Mouse (Mus musculus) liver, embryonic 16.5 days (tissue): ENCODE measurements at regions not wholly inside any gene's neighbourhood (a gene's known extent, or its start where the extent isn't known, plus 50 kb on each side); places are given as distances from the start of the nearest gene placed in this dataset.
A peak's percentile ranks its signal among the peaks of the same experiment; 100 is the strongest.

Source experiments
- ATAC-seq: fragments of 200-750 bp; cut with Nextera tagmentation; 2 replicates; pipeline ENCODE4 v1.8.0; 2017; ENCODE audit warnings: low read depth, mild to moderate bottlenecking, moderate number of reproducible peaks, moderate library complexity
- H3K27ac ChIP-seq: fragments of 300-500 bp; sonication (generic); 2 replicates; pipeline ENCODE4 v1.5.1; 2014; ENCODE audit warnings: mild to moderate bottlenecking, low read length
- H3K27me3 ChIP-seq: fragments of 300-500 bp; sonication (generic); 2 replicates; pipeline ENCODE4 v1.6.1; 2014; ENCODE audit warnings: low read depth, low read length, mixed read lengths; ENCODE audit not compliant: control insufficient read depth, insufficient read depth
- H3K36me3 ChIP-seq: fragments of 300-500 bp; sonication (generic); 2 replicates; pipeline ENCODE4 v1.6.1; 2014; ENCODE audit warnings: mild to moderate bottlenecking; ENCODE audit not compliant: control insufficient read depth, insufficient read depth
- H3K4me1 ChIP-seq: fragments of 300-500 bp; sonication (generic); 2 replicates; pipeline ENCODE4 v1.6.1; 2014; ENCODE audit warnings: low read depth, low read length, mixed read lengths; ENCODE audit not compliant: control insufficient read depth
- H3K4me2 ChIP-seq: fragments of 300-500 bp; sonication (generic); 2 replicates; pipeline ENCODE4 v1.6.1; 2014; ENCODE audit warnings: low read depth, low read length, mixed read lengths
- H3K4me3 ChIP-seq: fragments of 300-500 bp; sonication (generic); 2 replicates; pipeline ENCODE4 v1.5.1; 2014; ENCODE audit warnings: low read depth, mild to moderate bottlenecking, low read length
- H3K9ac ChIP-seq: fragments of 300-500 bp; sonication (generic); 2 replicates; pipeline ENCODE4 v1.6.1; 2014; ENCODE audit warnings: low read depth, low read length
- H3K9me3 ChIP-seq: fragments of 300-500 bp; sonication (generic); replicated peaks from 2 replicates; pipeline ENCODE4 v1.6.1; 2016; ENCODE audit warnings: low read length; ENCODE audit not compliant: control insufficient read depth
- whole genome bisulfite sequencing: fragments of 180-500 bp; shearing (Covaris S2); extraction: QIAGEN DNeasy Blood & Tissue Kit; methylation state at CpG from one replicate; pipeline ENCODE4 v1.1.7; 2014; ENCODE audit not compliant: insufficient replicate concordance; 5-methylcytosine and 5-hydroxymethylcytosine counted together

DNA sequence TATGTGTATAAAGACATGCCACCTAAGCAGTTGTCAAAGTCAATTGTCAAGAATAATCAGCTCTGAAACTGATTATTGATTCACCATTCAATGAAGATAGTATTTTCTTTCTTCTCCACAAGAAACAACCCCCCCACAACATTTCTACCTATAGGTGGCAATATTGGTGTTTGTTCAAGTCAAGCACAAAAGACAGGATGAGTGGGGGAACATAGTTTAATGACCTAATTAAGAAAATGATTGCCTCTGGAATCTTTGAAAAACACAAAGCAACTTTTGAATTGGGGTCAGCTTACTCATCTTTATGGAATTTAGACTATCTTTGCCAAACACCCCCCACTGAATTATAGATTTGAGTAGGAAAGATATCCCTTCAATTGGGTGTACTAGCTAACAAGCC lies 194.8 kb upstream of the Emcn start:
- no peak for ATAC-seq
- H3K4me1 ChIP-seq, result no peaks in the 10 kb centered on the region
- H3K27ac ChIP-seq, result no peak overlapping the region
- no peak overlapping the region for H3K4me3 ChIP-seq
- no peaks in the 10 kb centered on the region for H3K36me3 ChIP-seq
- no peak overlapping the region for H3K9ac ChIP-seq
- H3K4me2 ChIP-seq, result no peak overlapping the region
- no peaks in the 10 kb centered on the region for H3K9me3 ChIP-seq
- no peaks in the 10 kb centered on the region for H3K27me3 ChIP-seq

DNA sequence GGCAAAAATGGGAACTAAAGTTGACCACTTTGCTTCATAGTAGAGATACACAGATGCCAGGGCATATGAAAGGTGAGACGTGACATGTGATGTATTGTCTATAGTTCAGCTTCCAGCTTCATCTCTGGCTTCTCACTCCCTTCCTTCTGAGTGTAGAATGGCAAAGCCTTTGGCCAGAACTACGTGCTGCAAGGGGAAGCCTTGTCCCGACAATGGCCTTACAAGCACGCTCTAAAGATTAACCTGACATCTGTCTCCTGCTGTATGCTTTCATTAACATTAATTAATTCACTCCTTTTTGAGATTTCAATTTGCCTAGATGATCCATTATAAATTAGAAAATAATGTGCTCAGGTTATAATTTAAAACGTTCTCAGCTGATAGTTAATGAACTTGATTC lies 193.5 kb upstream of the Emcn start:
- Histone ChIP-seq H3K36me3 (no peaks in the 10 kb centered on the region), H3K4me2 (no peak overlapping the region), H3K27ac (no peak overlapping the region), H3K9me3 (no peaks in the 10 kb centered on the region), H3K9ac (no peak overlapping the region), H3K4me3 (no peak overlapping the region), H3K4me1 (no peaks in the 10 kb centered on the region), H3K27me3 (no peaks in the 10 kb centered on the region)
- no peak for ATAC-seq
- WGBS, result 68% methylated on average over 5 of the region's 5 CpGs

DNA sequence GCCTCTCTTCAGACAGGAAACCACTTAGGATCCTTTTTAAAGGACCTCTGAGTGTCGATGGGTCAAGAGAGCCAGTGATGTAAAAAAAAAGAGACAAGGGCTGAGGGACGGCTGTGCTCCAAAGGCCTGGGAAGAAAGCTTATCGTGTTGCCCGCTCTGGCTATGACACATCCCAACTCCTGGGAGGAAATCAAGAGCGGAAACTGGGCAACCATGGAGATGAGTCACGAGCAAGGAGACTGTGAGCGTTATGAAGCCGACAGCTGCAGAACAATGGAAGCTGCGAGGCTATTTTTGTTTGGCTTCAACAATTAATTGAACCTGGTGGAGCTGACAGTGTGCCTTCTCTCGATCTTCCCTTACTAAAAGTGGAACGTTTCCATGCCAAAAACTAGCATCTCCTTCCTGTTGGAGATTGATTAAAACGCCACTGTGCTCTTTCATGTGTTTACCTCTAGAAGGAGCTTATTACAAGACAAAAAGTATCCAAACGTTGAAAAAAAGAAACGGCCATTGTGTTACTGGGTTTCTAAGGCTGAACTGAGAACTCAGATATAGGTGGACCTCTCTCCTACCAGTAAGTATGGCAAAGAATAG lies 190.4 kb upstream of the Emcn start:
- Histone ChIP-seq H3K4me2 (no peak overlapping the region), H3K4me1 (no peaks in the 10 kb centered on the region), H3K27me3 (no peaks in the 10 kb centered on the region), H3K27ac (no peak overlapping the region), H3K4me3 (no peak overlapping the region), H3K36me3 (no peaks in the 10 kb centered on the region), H3K9ac (no peak overlapping the region), H3K9me3 (no peaks in the 10 kb centered on the region)
- WGBS, result 24% methylated on average over 14 of the region's 14 CpGs
- peak; percentile 51; the same call in 1 of the 2 replicates for ATAC-seq

DNA sequence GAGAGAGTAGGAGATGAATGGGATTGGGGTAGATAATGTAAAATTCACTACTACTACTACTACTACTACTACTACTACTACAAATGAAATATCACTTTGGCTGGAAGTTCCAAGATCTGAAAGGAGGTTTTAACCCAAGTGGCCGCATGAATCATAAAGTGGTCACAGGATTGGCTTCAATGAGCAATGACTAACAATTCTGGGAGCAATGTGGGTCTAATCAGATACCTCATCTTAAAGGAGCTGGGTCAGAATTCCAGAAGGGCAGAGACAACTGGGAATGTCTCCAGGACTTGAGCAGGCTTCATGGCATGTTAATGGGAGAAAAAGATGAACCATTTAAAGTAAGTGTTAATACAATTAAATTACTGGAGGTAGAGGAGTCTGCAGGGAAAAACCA lies 189.4 kb upstream of the Emcn start:
- 54% methylated on average over 1 of the region's 1 CpGs for WGBS
- H3K9ac ChIP-seq, result no peak overlapping the region
- no peaks in the 10 kb centered on the region for H3K9me3 ChIP-seq
- no peak for ATAC-seq
- H3K27me3 ChIP-seq, result no peaks in the 10 kb centered on the region
- no peaks in the 10 kb centered on the region for H3K4me1 ChIP-seq
- H3K4me2 ChIP-seq, result no peak overlapping the region
- no peak overlapping the region for H3K27ac ChIP-seq
- H3K36me3 ChIP-seq, result no peaks in the 10 kb centered on the region
- H3K4me3 ChIP-seq, result no peak overlapping the region

DNA sequence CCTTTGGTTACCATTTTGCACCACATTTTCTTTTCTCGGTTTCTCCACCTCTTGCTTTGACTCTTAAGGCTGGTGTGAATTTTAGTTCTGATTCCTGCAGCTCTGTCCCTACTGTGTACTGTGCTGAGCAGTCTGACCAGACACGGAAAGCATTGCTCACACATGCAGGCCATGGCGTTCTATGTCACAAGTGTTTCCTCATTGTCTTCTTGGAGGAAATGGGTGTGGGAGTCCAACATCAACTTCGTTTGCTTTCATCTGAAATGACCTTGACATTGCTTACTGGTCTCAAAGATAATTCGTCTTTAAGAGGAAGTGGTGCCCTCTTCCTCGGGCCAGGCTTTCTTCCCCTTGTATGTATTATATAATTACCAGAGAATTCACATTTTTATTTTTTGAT lies 187.6 kb upstream of the Emcn start:
- H3K9ac ChIP-seq, result no peak overlapping the region

DNA sequence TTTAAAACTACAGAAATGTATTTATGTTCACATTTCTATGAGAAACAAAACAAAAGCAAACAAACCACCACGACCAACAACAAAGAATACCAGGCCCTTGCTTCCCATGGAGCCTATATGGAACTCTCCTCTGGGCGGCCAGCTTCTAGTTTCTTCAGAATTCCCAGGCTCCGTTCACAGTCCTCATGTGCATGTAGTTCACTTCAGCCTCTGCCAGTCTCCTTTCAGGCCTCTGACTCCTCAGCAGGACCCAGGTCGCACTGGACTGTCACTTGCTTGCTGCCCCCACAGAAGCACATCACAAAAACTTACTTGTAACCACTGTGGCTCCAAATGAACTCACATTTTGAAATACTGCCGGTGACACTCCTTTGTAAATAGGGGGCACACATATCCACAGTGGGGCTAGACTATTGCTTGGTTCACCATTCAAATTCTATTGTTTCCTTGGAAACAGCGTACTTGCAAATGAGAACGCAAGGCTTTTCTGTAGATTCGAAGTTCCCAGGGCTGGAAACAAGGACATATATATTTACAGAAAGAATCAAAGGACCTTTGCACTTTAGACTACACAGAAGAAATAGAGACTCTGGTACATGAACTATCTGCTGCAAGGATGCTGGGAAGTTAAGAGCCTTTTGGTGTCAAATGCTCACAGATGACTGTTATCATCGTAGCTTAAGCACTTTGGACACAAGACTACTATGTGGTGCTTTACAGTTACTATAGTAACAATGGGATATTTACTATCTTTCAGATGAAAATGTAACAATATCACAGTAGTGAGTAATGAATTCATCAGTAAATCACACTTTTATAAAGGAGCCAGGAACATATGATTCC lies 186.4 kb upstream of the Emcn start:
- WGBS, result 67% methylated on average over 9 of the region's 9 CpGs
- H3K4me3 ChIP-seq, result no peak overlapping the region
- H3K36me3 ChIP-seq, result no peaks in the 10 kb centered on the region
- H3K9ac ChIP-seq, result no peak overlapping the region
- no peak overlapping the region for H3K27ac ChIP-seq
- no peaks in the 10 kb centered on the region for H3K27me3 ChIP-seq
- H3K9me3 ChIP-seq, result no peaks in the 10 kb centered on the region
- no peaks in the 10 kb centered on the region for H3K4me1 ChIP-seq
- no peak overlapping the region for H3K4me2 ChIP-seq
- no peak for ATAC-seq

More for the DNA sequence above, 187.6 kb upstream of the Emcn start:
- 22% methylated on average over 6 of the region's 6 CpGs for WGBS
- Histone ChIP-seq H3K9me3 (no peaks in the 10 kb centered on the region), H3K4me2 (no peak overlapping the region), H3K27ac (no peak overlapping the region), H3K27me3 (no peaks in the 10 kb centered on the region), H3K36me3 (no peaks in the 10 kb centered on the region), H3K4me3 (no peak overlapping the region), H3K4me1 (no peaks in the 10 kb centered on the region)
- ATAC-seq, result no peak

DNA sequence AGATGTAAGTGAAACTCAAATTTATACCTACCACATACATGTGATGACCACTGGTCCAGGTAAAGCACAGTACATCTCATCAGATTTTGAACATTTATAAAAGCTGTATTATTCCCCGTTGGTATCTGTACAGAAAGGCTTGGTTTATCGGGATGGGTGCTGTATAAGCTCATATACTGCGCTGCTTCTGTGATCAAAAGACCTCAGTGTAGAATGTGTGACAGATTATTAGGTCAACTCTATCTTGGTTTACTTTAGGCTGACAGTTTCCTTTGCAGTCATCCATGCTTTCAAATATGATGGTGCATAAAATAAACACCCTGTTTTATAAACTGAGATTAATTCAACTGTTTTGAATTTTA lies 185.8 kb upstream of the Emcn start:
- no peak overlapping the region for H3K9ac ChIP-seq
- no peak overlapping the region for H3K4me3 ChIP-seq
- H3K4me1 ChIP-seq, result no peaks in the 10 kb centered on the region
- 56% methylated on average over 3 of the region's 3 CpGs for WGBS
- H3K27ac ChIP-seq, result no peak overlapping the region
- no peaks in the 10 kb centered on the region for H3K9me3 ChIP-seq
- ATAC-seq, result no peak
- no peaks in the 10 kb centered on the region for H3K27me3 ChIP-seq
- no peak overlapping the region for H3K4me2 ChIP-seq
- no peaks in the 10 kb centered on the region for H3K36me3 ChIP-seq

DNA sequence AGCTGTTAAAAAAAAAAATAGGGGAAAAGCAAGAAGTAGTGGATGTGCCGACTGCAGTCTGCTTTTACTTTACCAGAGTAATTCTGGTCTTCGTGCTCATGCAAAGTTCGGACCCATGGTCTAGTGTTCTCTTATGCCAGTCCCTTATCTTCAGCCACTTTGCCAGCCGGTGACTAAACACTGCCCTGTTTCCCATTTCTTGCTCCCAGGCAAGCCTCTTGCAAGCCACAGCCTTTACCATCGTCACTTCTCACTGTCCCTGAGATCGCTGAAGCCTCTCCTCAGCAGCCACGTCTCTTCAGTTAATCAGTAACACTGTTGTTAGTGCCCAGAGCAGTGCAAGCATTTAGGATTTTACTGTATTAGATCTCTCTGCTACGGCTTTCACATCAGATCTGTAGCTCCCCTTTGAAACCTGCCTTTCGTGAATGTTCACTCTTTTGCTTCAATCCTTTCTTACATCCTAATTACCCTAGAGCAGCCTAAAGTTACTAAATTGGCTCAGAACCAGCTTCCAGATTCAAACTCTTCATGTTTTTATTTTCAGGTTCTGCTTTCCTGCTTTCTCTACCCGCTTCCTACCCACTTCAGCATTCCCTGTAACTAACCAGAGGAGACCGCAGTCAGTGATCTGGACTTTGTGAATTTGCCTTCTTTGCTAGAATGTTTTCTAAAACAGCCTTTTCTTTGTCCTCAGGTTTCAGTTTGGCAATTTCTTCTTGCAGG lies 184.5 kb upstream of the Emcn start:
- Histone ChIP-seq H3K4me2 (0 out of 2 replicates have a peak overlapping the region, but pooled peaks have one; percentile 9), H3K27ac (no peak overlapping the region), H3K9ac (no peak overlapping the region), H3K4me1 (no peaks in the 10 kb centered on the region), H3K36me3 (no peaks in the 10 kb centered on the region), H3K4me3 (no peak overlapping the region), H3K27me3 (no peaks in the 10 kb centered on the region), H3K9me3 (no peaks in the 10 kb centered on the region)
- ATAC-seq, result no peak
- 44% methylated on average over 11 of the region's 11 CpGs for WGBS

DNA sequence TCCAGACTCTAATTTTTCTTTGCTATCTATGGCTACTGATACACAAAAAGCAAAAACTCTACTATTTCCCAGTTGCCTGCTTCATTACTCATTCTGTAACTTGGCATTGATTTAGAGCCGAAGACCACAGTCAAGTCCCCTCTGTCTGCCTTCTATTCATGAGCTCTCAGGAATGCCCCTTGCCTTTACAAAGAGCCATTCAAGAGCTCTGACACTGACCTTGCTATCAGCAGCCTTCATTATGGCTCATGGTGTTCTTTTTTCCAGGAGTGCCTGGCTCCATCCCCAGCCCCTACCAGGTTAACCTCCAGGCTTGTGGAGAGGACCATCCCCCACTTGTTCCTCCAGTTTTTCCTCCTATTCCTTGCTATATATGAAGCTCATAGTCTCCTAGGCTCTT lies 151.8 kb upstream of the Emcn start:
- H3K4me3 ChIP-seq, result no peak overlapping the region
- H3K27me3 ChIP-seq, result no peaks in the 10 kb centered on the region
- H3K36me3 ChIP-seq, result no peaks in the 10 kb centered on the region
- no peak overlapping the region for H3K27ac ChIP-seq
- H3K4me1 ChIP-seq, result no peaks in the 10 kb centered on the region
- H3K9me3 ChIP-seq, result no peaks in the 10 kb centered on the region
- ATAC-seq, result no peak
- H3K4me2 ChIP-seq, result no peak overlapping the region
- no peak overlapping the region for H3K9ac ChIP-seq
- 61% methylated on average over 1 of the region's 1 CpGs for WGBS
